26 mouse cellular contexts compared by ENCODE assay signal in the genomic region with DNA sequence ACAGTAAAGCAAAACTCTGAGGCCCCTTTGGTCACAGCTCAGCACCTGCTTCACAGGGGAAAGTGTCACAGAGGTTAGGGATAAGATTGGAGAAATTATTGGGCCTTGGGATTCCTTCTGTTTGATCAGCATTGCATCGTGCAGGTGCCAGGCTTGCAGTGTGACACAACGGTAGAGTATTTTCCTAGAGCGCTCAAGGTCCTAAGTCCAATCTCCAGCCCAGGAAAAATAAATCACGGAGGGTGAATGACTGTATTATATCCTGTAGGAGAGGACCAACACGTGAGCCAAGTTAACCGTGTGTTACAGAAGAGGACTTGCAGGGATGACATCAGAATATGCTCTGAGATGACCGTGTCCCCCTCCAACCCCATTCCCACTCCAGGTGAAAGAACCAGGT. TPM values are rescaled to one million over a fixed set of nuclear protein-coding genes. Genes with fewer than 3 reads are reported as not detected.
DNase-seq lines count a peak whose midpoint lies in the region; ATAC-seq and TF ChIP-seq lines count a peak whose summit lies in the region.
"Had no signal": no experiment of that assay in that cellular context is flagged by ENCODE, and none has a peak within 500 bp of the region (broad histone marks: within the 10 kb centered on the region; RNA-seq: fewer than 3 reads in every experiment).

No protein-coding gene starts in this region.

- H3K4me3 ChIP-seq in kidney, embryonic 16.5 days (ENCODE audit: low read length), result no peak overlapping the region
- H3K4me3 ChIP-seq in small intestine, adult 2 months (ENCODE audit: low read depth, low read length), result peak overlapping the region; percentile 19
- H3K4me3 ChIP-seq: forebrain, embryonic 13.5 days; heart, adult 2 months; heart, embryonic 15.5 days; hindbrain, embryonic 15.5 days; layer of hippocampus, adult 2 months; limb, embryonic 15.5 days; midbrain, embryonic 13.5 days; neural tube, embryonic 12.5 days had no signal

- no peak for TF ChIP-seq CTCF in small intestine, adult 2 months (IDR thresholded peaks at IDR 0.05; ENCODE audit: extremely low read depth, insufficient read length, insufficient replicate concordance, low read depth, low read length)

- H3K27me3 ChIP-seq in kidney, embryonic 16.5 days (ENCODE audit: insufficient read depth, low read length), result no peaks in the 10 kb centered on the region
- no peaks in the 10 kb centered on the region for H3K27me3 ChIP-seq in small intestine, adult 2 months (ENCODE audit: control insufficient read depth, insufficient read depth, low read length)
- H3K27me3 ChIP-seq: forebrain, embryonic 13.5 days; heart, embryonic 15.5 days; hindbrain, embryonic 15.5 days; limb, embryonic 15.5 days; midbrain, embryonic 13.5 days; neural tube, embryonic 12.5 days had no signal

- no peak for ATAC-seq in kidney, embryonic 16.5 days (ENCODE audit: low FRiP score, low TSS enrichment)
- no peak for ATAC-seq in inflammation-experienced regulatory T-cells, adult 6 months
- ATAC-seq: forebrain, embryonic 13.5 days; midbrain, embryonic 13.5 days had no signal

- H3K4me1 ChIP-seq in kidney, embryonic 16.5 days (ENCODE audit: insufficient read depth, low read length), result peaks cover 42% of the 10 kb centered on the region
- peaks cover 61% of the 10 kb centered on the region for H3K4me1 ChIP-seq in small intestine, adult 2 months (ENCODE audit: control insufficient read depth, insufficient read depth, insufficient read length, low read length)
- H3K4me1 ChIP-seq: forebrain, embryonic 13.5 days; hindbrain, embryonic 15.5 days; limb, embryonic 15.5 days; midbrain, embryonic 13.5 days; neural tube, embryonic 12.5 days had no signal

- peak; percentile 52 to 83 for DNase-seq in adrenal gland, adult (ENCODE audit: inconsistent age in 2 of 2, low spot score in 1 of 2)
- DNase-seq in adrenal gland, adult 8-10 months, result no peak
- peak; percentile 60 to 75 for DNase-seq in kidney, adult 8-10 months
- DNase-seq in kidney, postnatal 10 days, result no peak
- no peak for DNase-seq in gastrocnemius, postnatal 4 days (ENCODE audit: low spot score in 2 of 2)
- DNase-seq: cerebellum, adult 8-10 months; gastrocnemius, postnatal 14 days; heart, adult 2 months; heart, postnatal 4 days; lung, postnatal 10 days; thymus, adult 18-20 months had no signal

- H3K9me3 ChIP-seq in kidney, embryonic 16.5 days (ENCODE audit: low read length), result no peaks in the 10 kb centered on the region; the same call in 1 of the 2 replicates
- H3K9me3 ChIP-seq: forebrain, embryonic 13.5 days; heart, embryonic 15.5 days; hindbrain, embryonic 15.5 days; limb, embryonic 15.5 days; midbrain, embryonic 13.5 days; neural tube, embryonic 12.5 days had no signal

- H3K4me2 ChIP-seq in kidney, embryonic 16.5 days (replicated peaks; ENCODE audit: low read depth, low read length), result no peak overlapping the region
- H3K4me2 ChIP-seq: forebrain, embryonic 13.5 days; heart, embryonic 15.5 days; hindbrain, embryonic 15.5 days; limb, embryonic 15.5 days; midbrain, embryonic 13.5 days; neural tube, embryonic 12.5 days had no signal

- no peak overlapping the region for H3K9ac ChIP-seq in kidney, embryonic 16.5 days (replicated peaks; ENCODE audit: low read length)
- H3K9ac ChIP-seq: forebrain, embryonic 13.5 days; heart, embryonic 15.5 days; hindbrain, embryonic 15.5 days; limb, embryonic 15.5 days; midbrain, embryonic 13.5 days; neural tube, embryonic 12.5 days had no signal

- H3K27ac ChIP-seq in kidney, embryonic 16.5 days (ENCODE audit: low read length), result peak overlapping the region; percentile 96
- H3K27ac ChIP-seq in small intestine, adult 2 months (ENCODE audit: insufficient read depth, low read depth, low read length), result peak overlapping the region; percentile 96
- H3K27ac ChIP-seq: forebrain, embryonic 13.5 days; heart, adult 2 months; heart, embryonic 15.5 days; hindbrain, embryonic 15.5 days; layer of hippocampus, adult 2 months; limb, embryonic 15.5 days; midbrain, embryonic 13.5 days; neural tube, embryonic 12.5 days had no signal

- H3K36me3 ChIP-seq in kidney, embryonic 16.5 days (ENCODE audit: insufficient read depth, low read length), result no peaks in the 10 kb centered on the region
- H3K36me3 ChIP-seq in small intestine, adult 2 months (ENCODE audit: control insufficient read depth, insufficient read depth, low read length), result no peaks in the 10 kb centered on the region
- H3K36me3 ChIP-seq: heart, embryonic 15.5 days; hindbrain, embryonic 15.5 days; limb, embryonic 15.5 days; midbrain, embryonic 13.5 days; neural tube, embryonic 12.5 days had no signal

- 55% methylated on average over 7 of the region's 7 CpGs for WGBS in kidney, embryonic 16.5 days
- 29% methylated on average over 7 of the region's 7 CpGs for WGBS in small intestine, adult 2 months

- TF ChIP-seq POLR2A in small intestine, adult 2 months (IDR thresholded peaks at IDR 0.05; ENCODE audit: low read depth, low read length), result no peak

RNA-seq across cellular contexts. Expression of a gene that starts 9.8 kb away (rescaled TPM):
- total RNA-seq in adrenal gland, adult 8-10 months (2022), result not detected
- polyA plus RNA-seq in kidney, embryonic 16.5 days (2015; fragmentation: Nextera tagmentation; extraction: Ambion mirVana), result 0.12 and 0.35 TPM in 2 replicates
- polyA plus RNA-seq in small intestine, adult 2 months (2012; rRNA removed), result 1.5 and 4.7 TPM in 2 replicates
- not detected for polyA plus RNA-seq in inflammation-experienced regulatory T-cells, adult 6 months (2017; shearing (Covaris generic))
- not detected for total RNA-seq in gastrocnemius, postnatal 4 days (2021)
- total RNA-seq: common myeloid progenitor, adult 5-6 weeks; gastrocnemius, postnatal 14 days; heart, postnatal 4 days; layer of hippocampus, adult 2 months; left cerebral cortex, adult 18-20 months; left cerebral cortex, postnatal 36 days; megakaryocyte, adult 5-6 weeks had no signal
- polyA plus RNA-seq: embryonic facial prominence, embryonic 11.5 days; forebrain, embryonic 13.5 days; heart, embryonic 15.5 days; hindbrain, embryonic 15.5 days; limb, embryonic 15.5 days; midbrain, embryonic 13.5 days; neural tube, embryonic 12.5 days had no signal

RNA-seq across cellular contexts. Expression of a gene that starts 12.1 kb away (rescaled TPM):
- under 1 TPM in 1 of 4 experiments, not detected in 3; 0.21 TPM for total RNA-seq in adrenal gland, adult 8-10 months (2022)
- 28.4 and 31.5 TPM in 2 replicates for polyA plus RNA-seq in kidney, embryonic 16.5 days (2015; fragmentation: Nextera tagmentation; extraction: Ambion mirVana)
- polyA plus RNA-seq in small intestine, adult 2 months (2012; rRNA removed), result 98.7 and 220 TPM in 2 replicates
- 1 to 10 TPM; 1.1 to 3.5 (median 2.8) TPM for polyA plus RNA-seq in inflammation-experienced regulatory T-cells, adult 6 months (2017; shearing (Covaris generic))
- not detected for total RNA-seq in gastrocnemius, postnatal 4 days (2021)
- total RNA-seq: common myeloid progenitor, adult 5-6 weeks; gastrocnemius, postnatal 14 days; heart, adult 2 months; layer of hippocampus, adult 2 months; left cerebral cortex, adult 18-20 months; left cerebral cortex, postnatal 36 days had no signal
- polyA plus RNA-seq: embryonic facial prominence, embryonic 11.5 days; forebrain, embryonic 13.5 days; limb, embryonic 15.5 days had no signal

RNA-seq across cellular contexts. Expression of a gene that starts 25.3 kb away (rescaled TPM):
- 10 to 100 TPM in 3 of 4 experiments, 1 to 10 TPM in 1; 8.6 to 11.7 (median 11.2) TPM for total RNA-seq in adrenal gland, adult 8-10 months (2022)
- 9.0 and 10.5 TPM in 2 replicates for polyA plus RNA-seq in kidney, embryonic 16.5 days (2015; fragmentation: Nextera tagmentation; extraction: Ambion mirVana)
- polyA plus RNA-seq in small intestine, adult 2 months (2012; rRNA removed), result 13.2 and 16.3 TPM in 2 replicates
- polyA plus RNA-seq in inflammation-experienced regulatory T-cells, adult 6 months (2017; shearing (Covaris generic)), result 10 to 100 TPM; 68.2 to 95.6 (median 70.3) TPM
- 1 to 10 TPM; 2.1 to 3.4 TPM for total RNA-seq in gastrocnemius, postnatal 4 days (2021)

RNA-seq across cellular contexts. Expression of a gene that starts 30.2 kb away (rescaled TPM):
- 10 to 100 TPM; 53.5 to 97.0 (median 65.5) TPM for total RNA-seq in adrenal gland, adult 8-10 months (2022)
- 4.7 and 4.8 TPM in 2 replicates for polyA plus RNA-seq in kidney, embryonic 16.5 days (2015; fragmentation: Nextera tagmentation; extraction: Ambion mirVana)
- 13.4 and 27.3 TPM in 2 replicates for polyA plus RNA-seq in small intestine, adult 2 months (2012; rRNA removed)
- polyA plus RNA-seq in inflammation-experienced regulatory T-cells, adult 6 months (2017; shearing (Covaris generic)), result 10 to 100 TPM in 2 of 3 experiments, 1 to 10 TPM in 1; 5.6 to 15.7 (median 14.9) TPM
- total RNA-seq in gastrocnemius, postnatal 4 days (2021), result 10 to 100 TPM; 21.4 to 21.6 TPM

RNA-seq across cellular contexts. Expression of a gene that starts 30.4 kb away (rescaled TPM):
- total RNA-seq in adrenal gland, adult 8-10 months (2022), result 100 to 1,000 TPM; 440 to 566 (median 519) TPM
- 942 and 981 TPM in 2 replicates for polyA plus RNA-seq in kidney, embryonic 16.5 days (2015; fragmentation: Nextera tagmentation; extraction: Ambion mirVana)
- polyA plus RNA-seq in small intestine, adult 2 months (2012; rRNA removed), result 50.8 and 61.5 TPM in 2 replicates
- polyA plus RNA-seq in inflammation-experienced regulatory T-cells, adult 6 months (2017; shearing (Covaris generic)), result 100 to 1,000 TPM; 696 to 777 (median 721) TPM
- 100 to 1,000 TPM; 763 to 790 TPM for total RNA-seq in gastrocnemius, postnatal 4 days (2021)

Comparison
In these comparisons a context has a peak if more than half of its experiments do, and no peak if none do; other contexts are left out.
1. DNase-seq: peak in adrenal gland, adult (2 of 2) and kidney, adult 8-10 months (2 of 2); none in adrenal gland, adult 8-10 months (single experiment), kidney, postnatal 10 days (single experiment) and gastrocnemius, postnatal 4 days (0 of 2).